Mouse (Mus musculus): Measurements from ENCODE around the gene Amy2a4. TPM values are rescaled to one million over a fixed set of nuclear protein-coding genes. Genes with fewer than 3 reads are reported as not detected.
"Not testable (repeated sequence)": the region's sequence is repeated elsewhere in the genome, so short reads cannot be mapped to it uniquely, and the experiment has no call there.

Gene Amy2a4
- polyA plus RNA-seq (2015; fragmentation: Nextera tagmentation; extraction: Ambion mirVana) = not detected in 2 replicates

GRCm38 (mm10) chr3:113291349-113291748, at the start of gene Amy2a4:
Amy2a4 (minus strand) TSS chr3:113291449.
- not testable (repeated sequence) for H3K4me3 ChIP-seq (replicated peaks; ENCODE audit: low read length); H3K9me3 ChIP-seq (ENCODE audit: control insufficient read depth, low read length); H3K36me3 ChIP-seq (ENCODE audit: control insufficient read depth, insufficient read depth); H3K27me3 ChIP-seq (replicated peaks; ENCODE audit: control insufficient read depth, insufficient read depth, low read length); H3K27ac ChIP-seq (ENCODE audit: low read length); ATAC-seq; H3K4me2 ChIP-seq (ENCODE audit: low read length); H3K9ac ChIP-seq (replicated peaks; ENCODE audit: low read depth, low read length); H3K4me1 ChIP-seq (replicated peaks; ENCODE audit: control insufficient read depth, insufficient read depth, low read length)
- no CpG with 5 or more reads among the region's 4 CpGs for WGBS

DNA sequence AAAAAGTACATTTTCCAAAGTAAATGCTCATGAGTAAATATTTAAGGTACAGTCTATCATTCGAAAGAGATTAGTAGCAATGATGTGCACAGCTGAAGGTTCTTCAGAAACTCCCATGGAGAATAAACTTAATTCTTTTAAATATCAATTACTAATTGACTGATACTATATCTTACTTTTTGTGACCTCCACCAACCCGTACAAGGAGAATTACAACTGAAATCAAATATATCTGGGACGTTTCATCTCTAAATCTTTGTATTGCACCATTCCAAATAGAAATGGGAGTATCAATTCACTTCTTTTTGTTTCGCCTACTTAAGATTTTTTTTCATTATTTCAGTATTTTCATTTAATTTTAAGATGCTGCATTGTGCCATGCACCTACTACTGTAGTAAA, 32.7 kb upstream of the Amy2a4 start, which contains the start of gene Amy2a3:
TSS of gene Amy2a3 (minus strand) at position 101 of the 400 bp plus-strand sequence.
- not testable (repeated sequence) for H3K36me3 ChIP-seq (ENCODE audit: control insufficient read depth, insufficient read depth); H3K27ac ChIP-seq (ENCODE audit: low read length); H3K4me1 ChIP-seq (replicated peaks; ENCODE audit: control insufficient read depth, insufficient read depth, low read length); H3K4me2 ChIP-seq (ENCODE audit: low read length); H3K9me3 ChIP-seq (ENCODE audit: control insufficient read depth, low read length); H3K27me3 ChIP-seq (replicated peaks; ENCODE audit: control insufficient read depth, insufficient read depth, low read length); ATAC-seq; H3K4me3 ChIP-seq (replicated peaks; ENCODE audit: low read length); H3K9ac ChIP-seq (replicated peaks; ENCODE audit: low read depth, low read length)
- no CpG with 5 or more reads among the region's 4 CpGs for WGBS

DNA sequence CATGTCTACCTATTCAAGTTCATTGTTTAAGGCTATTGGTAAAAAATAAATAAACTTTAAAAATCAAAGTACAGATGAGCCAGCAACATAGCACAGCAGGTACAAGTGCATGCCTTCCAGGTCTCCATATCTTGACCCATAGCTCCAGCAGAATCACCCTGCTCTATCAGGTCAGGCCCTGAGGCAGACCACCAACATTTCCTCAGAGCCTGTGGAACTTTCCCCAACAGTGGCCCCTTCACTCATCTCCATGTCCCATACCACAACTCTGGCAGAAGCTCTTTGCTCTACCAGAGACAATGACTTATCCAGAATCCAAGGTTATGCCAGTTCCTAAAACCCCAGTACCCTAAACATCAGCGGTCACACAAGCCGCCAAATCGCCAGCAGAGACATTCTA, 21.7 kb upstream of the Amy2a4 start:
- H3K9me3 ChIP-seq (ENCODE audit: control insufficient read depth, low read length); H3K27ac ChIP-seq (ENCODE audit: low read length); H3K36me3 ChIP-seq (ENCODE audit: control insufficient read depth, insufficient read depth); H3K9ac ChIP-seq (replicated peaks; ENCODE audit: low read depth, low read length); H3K27me3 ChIP-seq (replicated peaks; ENCODE audit: control insufficient read depth, insufficient read depth, low read length); ATAC-seq; H3K4me2 ChIP-seq (ENCODE audit: low read length); H3K4me3 ChIP-seq (replicated peaks; ENCODE audit: low read length); H3K4me1 ChIP-seq (replicated peaks; ENCODE audit: control insufficient read depth, insufficient read depth, low read length): not testable (repeated sequence)
- no CpG with 5 or more reads among the region's 3 CpGs for WGBS

DNA sequence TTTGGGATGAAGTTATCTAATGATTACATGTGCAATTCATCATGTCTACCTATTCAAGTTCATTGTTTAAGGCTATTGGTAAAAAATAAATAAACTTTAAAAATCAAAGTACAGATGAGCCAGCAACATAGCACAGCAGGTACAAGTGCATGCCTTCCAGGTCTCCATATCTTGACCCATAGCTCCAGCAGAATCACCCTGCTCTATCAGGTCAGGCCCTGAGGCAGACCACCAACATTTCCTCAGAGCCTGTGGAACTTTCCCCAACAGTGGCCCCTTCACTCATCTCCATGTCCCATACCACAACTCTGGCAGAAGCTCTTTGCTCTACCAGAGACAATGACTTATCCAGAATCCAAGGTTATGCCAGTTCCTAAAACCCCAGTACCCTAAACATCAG, 11.0 kb downstream of the Amy2a4 start:
- not testable (repeated sequence) for H3K27ac ChIP-seq (ENCODE audit: low read length); H3K4me3 ChIP-seq (replicated peaks; ENCODE audit: low read length); H3K4me1 ChIP-seq (replicated peaks; ENCODE audit: control insufficient read depth, insufficient read depth, low read length); H3K9ac ChIP-seq (replicated peaks; ENCODE audit: low read depth, low read length); H3K27me3 ChIP-seq (replicated peaks; ENCODE audit: control insufficient read depth, insufficient read depth, low read length); H3K9me3 ChIP-seq (ENCODE audit: control insufficient read depth, low read length); H3K36me3 ChIP-seq (ENCODE audit: control insufficient read depth, insufficient read depth); ATAC-seq; H3K4me2 ChIP-seq (ENCODE audit: low read length)

DNA sequence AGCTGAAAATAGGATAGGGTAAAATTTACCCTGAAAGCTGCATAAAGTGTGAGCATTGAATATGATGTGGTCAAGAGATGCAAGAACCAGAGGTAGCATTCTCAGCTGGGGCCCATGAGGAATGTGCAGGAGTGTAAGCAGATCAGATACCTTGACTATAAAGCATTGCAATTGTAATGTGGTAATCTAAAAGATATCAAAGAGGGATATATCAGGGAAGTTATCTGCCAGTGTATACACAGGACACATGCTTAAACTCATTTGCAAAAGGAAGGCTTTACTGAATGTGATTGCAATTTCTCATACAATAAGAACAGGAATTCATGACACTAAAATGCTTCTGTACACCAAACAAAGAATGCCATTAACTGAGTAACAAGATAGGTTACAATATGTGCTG, 11.7 kb downstream of the Amy2a4 start:
- ATAC-seq; H3K27me3 ChIP-seq (replicated peaks; ENCODE audit: control insufficient read depth, insufficient read depth, low read length); H3K4me3 ChIP-seq (replicated peaks; ENCODE audit: low read length); H3K27ac ChIP-seq (ENCODE audit: low read length); H3K4me1 ChIP-seq (replicated peaks; ENCODE audit: control insufficient read depth, insufficient read depth, low read length); H3K9ac ChIP-seq (replicated peaks; ENCODE audit: low read depth, low read length); H3K4me2 ChIP-seq (ENCODE audit: low read length); H3K36me3 ChIP-seq (ENCODE audit: control insufficient read depth, insufficient read depth); H3K9me3 ChIP-seq (ENCODE audit: control insufficient read depth, low read length): not testable (repeated sequence)

GRCm38 (mm10) chr3:113258737-113259136, 32.5 kb downstream of the Amy2a4 start, which contains the start of gene Amy2a5:
Amy2a5 (minus strand) TSS chr3:113258837.
- H3K36me3 ChIP-seq (ENCODE audit: control insufficient read depth, insufficient read depth); ATAC-seq; H3K4me2 ChIP-seq (ENCODE audit: low read length); H3K27ac ChIP-seq (ENCODE audit: low read length); H3K9me3 ChIP-seq (ENCODE audit: control insufficient read depth, low read length); H3K4me3 ChIP-seq (replicated peaks; ENCODE audit: low read length); H3K27me3 ChIP-seq (replicated peaks; ENCODE audit: control insufficient read depth, insufficient read depth, low read length); H3K9ac ChIP-seq (replicated peaks; ENCODE audit: low read depth, low read length); H3K4me1 ChIP-seq (replicated peaks; ENCODE audit: control insufficient read depth, insufficient read depth, low read length): not testable (repeated sequence)
- WGBS = no CpG with 5 or more reads among the region's 4 CpGs

Other genes starting within 250 kb of the Amy2a4 start
- gene Amy2a5, start 32.6 kb downstream of the Amy2a4 start, polyA plus RNA-seq (2015; fragmentation: Nextera tagmentation; extraction: Ambion mirVana) = not detected in 2 replicates
- gene Amy2a3, start 32.6 kb upstream of the Amy2a4 start, polyA plus RNA-seq (2015; fragmentation: Nextera tagmentation; extraction: Ambion mirVana) = not detected in 2 replicates
- not detected in 2 replicates for gene Amy2a2, start 65.2 kb upstream of the Amy2a4 start, polyA plus RNA-seq (2015; fragmentation: Nextera tagmentation; extraction: Ambion mirVana)
- not detected in 2 replicates for gene Amy2a1, start 241.0 kb upstream of the Amy2a4 start, polyA plus RNA-seq (2015; fragmentation: Nextera tagmentation; extraction: Ambion mirVana)

Measured in forebrain, embryonic 16.5 days (tissue).